Mouse (Mus musculus) limb, embryonic 10.5 days (tissue): ENCODE results near the gene Arsb. TPM values are rescaled to one million over a fixed set of nuclear protein-coding genes. Genes with fewer than 3 reads are reported as not detected.

Experiments used
- DNase-seq: peaks from one replicate; pipeline ENCODE4 v3.0.0-alpha.2; 2017; ENCODE audit warnings: low spot score
- H3K27ac ChIP-seq: fragments of 300-500 bp; sonication (generic); 2 replicates; pipeline ENCODE4 v1.5.1; 2016; ENCODE audit warnings: mild to moderate bottlenecking
- H3K27me3 ChIP-seq: fragments of 300-500 bp; sonication (generic); 2 replicates; pipeline ENCODE4 v1.6.1; 2016; ENCODE audit warnings: low read depth, mild to moderate bottlenecking; ENCODE audit not compliant: poor library complexity, severe bottlenecking
- H3K36me3 ChIP-seq: fragments of 300-500 bp; sonication (generic); 2 replicates; pipeline ENCODE4 v1.6.1; 2016; ENCODE audit warnings: mild to moderate bottlenecking, moderate library complexity
- H3K4me1 ChIP-seq: fragments of 300-500 bp; sonication (generic); 2 replicates; pipeline ENCODE4 v1.6.1; 2016
- H3K4me3 ChIP-seq: fragments of 300-500 bp; sonication (generic); 2 replicates; pipeline ENCODE4 v1.5.1; 2016; ENCODE audit warnings: mild to moderate bottlenecking, moderate library complexity
- H3K9me3 ChIP-seq: fragments of 300-500 bp; sonication (generic); replicated peaks from 2 replicates; pipeline ENCODE4 v1.6.1; 2016; ENCODE audit warnings: mild to moderate bottlenecking
- WGBS: fragments of 180-500 bp; shearing (Covaris S2); methylation state at CpG from one replicate; pipeline ENCODE4 v1.1.7; 2016; 5-methylcytosine and 5-hydroxymethylcytosine counted together
- polyA plus RNA-seq: library from polyadenylated mRNA; unstranded; fragments of >200 nt; fragmentation: Nextera tagmentation; extraction: Ambion mirVana; gene quantifications from 2 replicates; pipeline ENCODE4 v1.2.1, GENCODE M21; 2016

Arsb gene
- polyA plus RNA-seq: 5.3 and 7.2 TPM in 2 replicates

DNA sequence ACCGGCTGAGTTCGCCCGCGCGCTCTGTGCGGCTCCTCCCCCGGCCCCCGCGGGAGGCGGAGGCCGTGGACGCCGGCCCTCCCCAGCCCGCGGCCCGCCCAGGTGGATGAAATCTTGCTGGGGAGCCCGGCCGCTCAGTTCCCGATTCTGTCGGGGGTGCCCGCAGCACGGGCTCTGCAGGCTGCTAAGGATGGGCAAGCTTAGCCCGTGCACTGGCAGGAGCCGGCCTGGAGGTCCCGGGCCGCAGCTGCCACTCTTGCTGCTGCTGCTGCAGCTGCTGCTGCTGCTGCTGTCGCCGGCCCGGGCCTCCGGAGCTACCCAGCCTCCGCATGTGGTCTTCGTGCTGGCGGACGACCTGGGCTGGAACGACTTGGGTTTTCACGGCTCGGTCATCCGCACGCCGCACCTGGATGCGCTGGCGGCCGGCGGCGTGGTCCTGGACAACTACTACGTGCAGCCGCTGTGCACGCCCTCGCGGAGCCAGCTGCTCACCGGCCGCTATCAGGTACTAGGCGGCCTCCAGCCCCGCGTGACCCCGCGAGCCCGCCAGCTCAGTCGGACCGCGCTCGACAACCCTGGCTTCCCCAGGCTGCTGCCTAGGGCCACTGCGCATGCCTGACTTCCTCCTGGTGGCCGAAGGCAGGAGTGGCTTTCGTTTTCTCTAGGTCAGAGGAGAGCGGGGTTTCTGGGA lies at the start of gene Arsb:
Arsb (plus strand) TSS at position 43 of the 691 bp plus-strand sequence.
- under 1% methylated on average over 66 of the region's 66 CpGs for WGBS
- H3K9me3 ChIP-seq: no peaks in the 10 kb centered on the region
- H3K27ac ChIP-seq: peak within 1 kb of the TSS; percentile 97
- H3K36me3 ChIP-seq: no peaks in the 10 kb centered on the region
- H3K4me1 ChIP-seq: peaks cover 25% of the 10 kb centered on the region
- 0 out of 2 replicates have a peak, but pooled peaks cover 10% of the 10 kb centered on the region for H3K27me3 ChIP-seq
- DNase-seq: peak; percentile 90
- peak within 1 kb of the TSS; percentile 71 for H3K4me3 ChIP-seq

DNA sequence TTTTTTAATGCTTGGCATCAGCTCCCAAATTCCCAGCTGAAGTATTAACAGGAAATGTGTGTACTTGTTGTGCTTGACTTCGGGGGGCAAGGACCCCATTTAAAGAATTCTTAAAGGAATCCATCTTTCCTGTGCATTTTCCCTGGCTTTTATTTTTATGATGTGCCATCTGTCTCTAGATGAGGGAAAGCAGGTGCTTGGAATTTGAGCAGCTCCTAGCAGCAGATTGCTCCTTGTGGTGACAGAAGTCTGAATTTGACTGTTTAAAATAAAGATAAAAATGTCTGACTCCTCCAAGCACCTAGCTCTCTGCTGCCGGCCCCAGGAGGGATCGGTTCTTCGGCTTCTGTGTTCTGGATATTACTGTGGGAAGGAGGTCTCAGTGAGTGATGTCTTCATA lies 49.5 kb upstream of the Arsb start:
- H3K9me3 ChIP-seq: no peaks in the 10 kb centered on the region
- no peaks in the 10 kb centered on the region for H3K27me3 ChIP-seq
- H3K4me3 ChIP-seq: no peak overlapping the region
- H3K27ac ChIP-seq: no peak overlapping the region
- H3K36me3 ChIP-seq: no peaks in the 10 kb centered on the region
- H3K4me1 ChIP-seq: peaks cover 17% of the 10 kb centered on the region
- WGBS: 84% methylated on average over 4 of the region's 4 CpGs
- DNase-seq: no peak

DNA sequence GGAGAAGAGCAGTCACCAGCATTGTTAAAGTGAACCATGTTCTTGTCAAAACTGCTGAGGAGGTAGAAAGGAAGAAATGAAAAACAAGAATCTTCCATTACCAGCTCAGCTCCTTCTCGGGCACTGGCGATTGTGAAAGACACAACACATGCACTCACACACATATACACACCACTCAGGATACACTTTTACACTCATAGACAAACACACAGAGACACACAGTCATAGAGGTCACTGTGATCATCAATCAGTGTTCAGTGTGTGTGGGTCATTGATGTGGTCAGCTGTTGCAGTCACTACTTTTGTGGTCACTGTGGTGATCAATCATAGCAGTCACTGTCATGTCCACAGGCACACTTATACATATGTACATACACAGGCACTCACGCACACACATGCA lies 48.0 kb upstream of the Arsb start:
- Histone ChIP-seq H3K4me1 (peaks cover 10% of the 10 kb centered on the region; the same call in 1 of the 2 replicates), H3K27ac (no peak overlapping the region), H3K9me3 (no peaks in the 10 kb centered on the region), H3K36me3 (no peaks in the 10 kb centered on the region), H3K4me3 (no peak overlapping the region), H3K27me3 (no peaks in the 10 kb centered on the region)
- DNase-seq: no peak
- WGBS: 88% methylated on average over 3 of the region's 3 CpGs

- Histone ChIP-seq H3K4me3 (no peak overlapping the region), H3K27me3 (no peaks in the 10 kb centered on the region), H3K36me3 (no peaks in the 10 kb centered on the region), H3K27ac (no peak overlapping the region), H3K9me3 (no peaks in the 10 kb centered on the region), H3K4me1 (peaks cover 7% of the 10 kb centered on the region; the same call in 1 of the 2 replicates)
- WGBS: 44% methylated on average over 2 of the region's 2 CpGs
- DNase-seq: no peak
Observed at GRCm38 (mm10) chr13:93724206-93724605, 47.2 kb upstream of the Arsb start.

GRCm38 (mm10) chr13:93735131-93735636 lies 36.2 kb upstream of the Arsb start:
- H3K27me3 ChIP-seq: no peaks in the 10 kb centered on the region
- H3K36me3 ChIP-seq: no peaks in the 10 kb centered on the region
- WGBS: 88% methylated on average over 5 of the region's 5 CpGs
- H3K9me3 ChIP-seq: no peaks in the 10 kb centered on the region
- no peak for DNase-seq
- H3K4me3 ChIP-seq: no peak overlapping the region
- no peak overlapping the region for H3K27ac ChIP-seq
- H3K4me1 ChIP-seq: no peaks in the 10 kb centered on the region

DNA sequence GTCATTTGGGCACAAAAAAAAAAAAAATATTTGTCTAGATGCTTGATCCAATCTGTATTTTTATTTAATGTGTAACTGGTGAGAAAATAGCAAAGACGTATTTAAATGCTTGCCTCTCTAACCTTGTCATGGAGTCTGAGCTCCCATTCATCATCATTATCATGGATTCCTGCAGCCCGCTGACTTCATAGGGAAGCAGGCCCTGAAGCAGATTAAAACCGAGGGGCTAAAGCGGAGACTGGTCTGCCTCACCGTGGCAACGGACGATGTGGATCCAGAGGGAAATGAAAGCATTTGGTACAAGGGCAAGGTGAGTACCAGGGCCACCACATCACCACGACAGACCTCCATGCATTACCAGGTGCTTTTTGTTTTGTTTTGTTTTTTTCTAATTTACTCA lies 27.3 kb upstream of the Arsb start:
- no peaks in the 10 kb centered on the region for H3K4me1 ChIP-seq
- DNase-seq: no peak
- 60% methylated on average over 8 of the region's 8 CpGs for WGBS
- no peak overlapping the region for H3K4me3 ChIP-seq
- no peaks in the 10 kb centered on the region for H3K27me3 ChIP-seq
- H3K9me3 ChIP-seq: no peaks in the 10 kb centered on the region
- H3K27ac ChIP-seq: no peak overlapping the region
- H3K36me3 ChIP-seq: no peaks in the 10 kb centered on the region

- Histone ChIP-seq H3K9me3 (no peaks in the 10 kb centered on the region), H3K27ac (no peak overlapping the region), H3K4me3 (no peak overlapping the region), H3K27me3 (no peaks in the 10 kb centered on the region), H3K4me1 (no peaks in the 10 kb centered on the region; the same call in 1 of the 2 replicates), H3K36me3 (no peaks in the 10 kb centered on the region)
- 83% methylated on average over 14 of the region's 14 CpGs for WGBS
- no peak for DNase-seq
Observed at GRCm38 (mm10) chr13:93752597-93753400, 18.6 kb upstream of the Arsb start.

GRCm38 (mm10) chr13:93755084-93755483 lies 16.3 kb upstream of the Arsb start:
- no peaks in the 10 kb centered on the region for H3K9me3 ChIP-seq
- H3K4me1 ChIP-seq: peaks cover 5% of the 10 kb centered on the region; the same call in 1 of the 2 replicates
- H3K27ac ChIP-seq: no peak overlapping the region
- no peaks in the 10 kb centered on the region for H3K36me3 ChIP-seq
- DNase-seq: no peak
- WGBS: 91% methylated on average over 4 of the region's 4 CpGs
- no peaks in the 10 kb centered on the region for H3K27me3 ChIP-seq
- no peak overlapping the region for H3K4me3 ChIP-seq

GRCm38 (mm10) chr13:93756674-93757073 lies 14.8 kb upstream of the Arsb start:
- Histone ChIP-seq H3K4me1 (peaks cover 5% of the 10 kb centered on the region; the same call in 1 of the 2 replicates), H3K27ac (no peak overlapping the region), H3K36me3 (no peaks in the 10 kb centered on the region), H3K4me3 (no peak overlapping the region), H3K27me3 (no peaks in the 10 kb centered on the region), H3K9me3 (no peaks in the 10 kb centered on the region)
- 92% methylated on average over 7 of the region's 7 CpGs for WGBS
- no peak for DNase-seq

- no peaks in the 10 kb centered on the region for H3K9me3 ChIP-seq
- H3K4me3 ChIP-seq: no peak overlapping the region
- H3K36me3 ChIP-seq: no peaks in the 10 kb centered on the region
- WGBS: 83% methylated on average over 6 of the region's 6 CpGs
- no peaks in the 10 kb centered on the region for H3K27me3 ChIP-seq
- DNase-seq: no peak
- H3K4me1 ChIP-seq: peaks cover 5% of the 10 kb centered on the region; the same call in 1 of the 2 replicates
- H3K27ac ChIP-seq: no peak overlapping the region
Observed at GRCm38 (mm10) chr13:93757514-93757913, 13.9 kb upstream of the Arsb start.

DNA sequence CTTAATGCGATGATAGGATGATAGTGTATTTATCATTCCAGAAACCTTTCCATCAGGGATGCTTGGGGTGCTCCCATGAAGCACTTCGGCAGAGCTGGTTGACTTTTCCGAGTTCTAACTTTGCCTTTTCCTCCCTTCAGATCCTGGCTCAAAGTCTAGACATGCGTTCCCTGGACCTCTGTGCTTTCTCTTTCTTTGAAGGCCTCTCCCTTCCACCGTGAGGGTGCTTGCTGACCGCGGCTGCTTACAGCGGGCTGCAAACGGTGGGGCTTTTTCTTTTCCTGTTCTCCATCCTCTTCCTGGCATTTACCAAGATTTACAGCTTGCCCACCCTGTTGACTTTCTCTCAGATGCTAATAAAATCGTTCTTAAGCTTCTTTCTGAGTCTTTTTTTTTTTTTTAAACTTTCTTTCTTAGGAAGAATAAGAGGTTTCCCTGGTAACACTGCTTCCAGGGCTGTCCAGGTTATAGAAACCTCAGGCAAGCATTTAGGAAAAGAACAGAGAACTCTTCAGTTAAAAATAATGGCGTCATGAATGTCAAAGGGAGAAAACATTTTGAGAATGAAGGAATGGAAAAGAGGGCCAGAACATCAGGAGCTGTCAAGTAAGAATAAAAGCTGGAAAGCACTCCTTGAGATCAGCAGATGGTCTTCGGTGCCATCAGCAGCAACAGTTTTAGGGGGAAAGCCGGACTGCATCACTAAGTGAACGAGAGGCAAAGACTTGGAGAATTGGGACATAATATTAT lies 13.1 kb upstream of the Arsb start:
- Histone ChIP-seq H3K27me3 (no peaks in the 10 kb centered on the region), H3K4me1 (peaks cover 5% of the 10 kb centered on the region; the same call in 1 of the 2 replicates), H3K9me3 (no peaks in the 10 kb centered on the region), H3K4me3 (no peak overlapping the region), H3K27ac (no peak overlapping the region), H3K36me3 (no peaks in the 10 kb centered on the region)
- WGBS: 60% methylated on average over 14 of the region's 14 CpGs
- DNase-seq: no peak

- Histone ChIP-seq H3K27me3 (no peaks in the 10 kb centered on the region), H3K4me3 (no peak overlapping the region), H3K9me3 (no peaks in the 10 kb centered on the region), H3K27ac (no peak overlapping the region), H3K4me1 (peaks cover 5% of the 10 kb centered on the region; the same call in 1 of the 2 replicates), H3K36me3 (no peaks in the 10 kb centered on the region)
- 94% methylated on average over 8 of the region's 8 CpGs for WGBS
- DNase-seq: no peak
Observed at GRCm38 (mm10) chr13:93761831-93762230, 9.6 kb upstream of the Arsb start.
